In genomic region chr7:72541521-72542478, GRCm38 (mm10) we compare ENCODE assay signal across 8 mouse cellular contexts.
A peak's percentile ranks its signal among the peaks of the same experiment; 100 is the strongest.
DNase-seq lines count a peak whose midpoint lies in the region; ATAC-seq and TF ChIP-seq lines count a peak whose summit lies in the region.

No protein-coding gene starts in this region.

- H3K36me3 ChIP-seq in heart, postnatal 0 days (replicated peaks; ENCODE audit: control insufficient read depth, insufficient read depth, low read length) = no peaks in the 10 kb centered on the region
- no peaks in the 10 kb centered on the region for H3K36me3 ChIP-seq in midbrain, embryonic 13.5 days

- TF ChIP-seq CTCF in layer of hippocampus, adult 2 months (conservative IDR thresholded peaks at IDR 0.05) = peak; percentile 57
- TF ChIP-seq CTCF in heart, postnatal 0 days (IDR thresholded peaks at IDR 0.05; ENCODE audit: low read depth) = no peak

- H3K27me3 ChIP-seq in heart, postnatal 0 days (ENCODE audit: control insufficient read depth, insufficient read depth, low read length) = no peaks in the 10 kb centered on the region
- H3K27me3 ChIP-seq in midbrain, embryonic 13.5 days = no peaks in the 10 kb centered on the region

- no peaks in the 10 kb centered on the region for H3K4me1 ChIP-seq in heart, postnatal 0 days (ENCODE audit: control insufficient read depth, insufficient read depth)
- H3K4me1 ChIP-seq in midbrain, embryonic 13.5 days (replicated peaks) = peaks cover 22% of the 10 kb centered on the region

- H3K27ac ChIP-seq in layer of hippocampus, adult 2 months = no peak overlapping the region
- H3K27ac ChIP-seq in heart, postnatal 0 days (ENCODE audit: low read depth) = no peak overlapping the region
- peak overlapping the region; percentile 40; the same call in 1 of the 2 replicates for H3K27ac ChIP-seq in midbrain, embryonic 13.5 days

- H3K9me3 ChIP-seq in heart, postnatal 0 days (replicated peaks; ENCODE audit: control insufficient read depth, low read length) = no peaks in the 10 kb centered on the region
- H3K9me3 ChIP-seq in midbrain, embryonic 13.5 days = no peaks in the 10 kb centered on the region; the same call in 1 of the 2 replicates

- DNase-seq in layer of hippocampus, adult 2 months (ENCODE audit: low spot score in 2 of 2) = peak in 1 of 2 experiments; percentile 29
- no peak for DNase-seq in layer of hippocampus, postnatal 10 days (ENCODE audit: low spot score in 2 of 2)
- DNase-seq in embryo, embryonic 9.5 days (ENCODE audit: extremely low spot score) = peak; percentile 54
- DNase-seq in heart, postnatal 0 days (ENCODE audit: low spot score) = peak; percentile 5
- DNase-seq in urinary bladder, postnatal 14 days (ENCODE audit: low spot score) = no peak
- no peak for DNase-seq in thymus, postnatal 14 days
- no peak for DNase-seq in spleen, postnatal 36 days (ENCODE audit: low spot score in 2 of 2)

- peak overlapping the region; percentile 9; the same call in 1 of the 2 replicates for H3K4me2 ChIP-seq in heart, postnatal 0 days (ENCODE audit: low read depth, low read length)
- no peak overlapping the region for H3K4me2 ChIP-seq in midbrain, embryonic 13.5 days (replicated peaks)

- 55% methylated on average over 14 of the region's 14 CpGs for WGBS in heart, postnatal 0 days
- 44% methylated on average over 14 of the region's 14 CpGs for WGBS in midbrain, embryonic 13.5 days

- no peak overlapping the region for H3K9ac ChIP-seq in heart, postnatal 0 days (replicated peaks; ENCODE audit: low read depth, low read length)
- H3K9ac ChIP-seq in midbrain, embryonic 13.5 days (replicated peaks) = no peak overlapping the region

- no peak for TF ChIP-seq EP300 in heart, postnatal 0 days (IDR thresholded peaks at IDR 0.05; ENCODE audit: low read depth)

- H3K4me3 ChIP-seq in layer of hippocampus, adult 2 months = peak overlapping the region; percentile 26
- no peak overlapping the region for H3K4me3 ChIP-seq in heart, postnatal 0 days (ENCODE audit: low read depth, low read length)
- H3K4me3 ChIP-seq in midbrain, embryonic 13.5 days (replicated peaks) = no peak overlapping the region

- no peak for ATAC-seq in heart, postnatal 0 days (ENCODE audit: insufficient read depth, low read depth)
- ATAC-seq in midbrain, embryonic 13.5 days = 0 out of 2 replicates have a peak, but pooled peaks have one; percentile 40

Comparison
In these comparisons a context has a peak if more than half of its experiments do, and no peak if none do; other contexts are left out.
1. DNase-seq: peak in embryo, embryonic 9.5 days (single experiment) and heart, postnatal 0 days (single experiment); none in layer of hippocampus, postnatal 10 days (0 of 2), urinary bladder, postnatal 14 days (single experiment), thymus, postnatal 14 days (single experiment) and spleen, postnatal 36 days (0 of 2).